Mouse (Mus musculus): ENCODE data around the gene Trmo. TPM values are rescaled to one million over a fixed set of nuclear protein-coding genes. Genes with fewer than 3 reads are reported as not detected.
A peak's percentile ranks its signal among the peaks of the same experiment; 100 is the strongest.

The Trmo gene
- polyA plus RNA-seq, 1 experiment from 2014 or later, result 8.0 TPM

GRCm38 (mm10) chr4:46337990-46338389 lies 51.2 kb downstream of the Trmo start:
- peaks cover 68% of the 10 kb centered on the region for H3K27me3 ChIP-seq (ENCODE audit: control insufficient read depth, insufficient read depth, low read length)
- H3K4me3 ChIP-seq (ENCODE audit: control insufficient read depth in 1 of 2, insufficient read depth in 1 of 2, low read depth in 1 of 2, low read length in 2 of 2), result no peak overlapping the region
- no peak for ATAC-seq (ENCODE audit: insufficient number of reproducible peaks, insufficient read depth, low FRiP score, low read depth)
- no peaks in the 10 kb centered on the region for H3K9me3 ChIP-seq (ENCODE audit: control insufficient read depth, low read length)
- H3K4me1 ChIP-seq (ENCODE audit: control insufficient read depth in 2 of 2, insufficient read depth in 2 of 2, low read length in 2 of 2), result peaks cover 3 to 15% of the 10 kb centered on the region in 2 experiments; a peak in 2 of 4 replicates
- 5% methylated on average over 3 of the region's 3 CpGs for WGBS
- H3K9ac ChIP-seq (ENCODE audit: low read length), result no peak overlapping the region
- no peaks in the 10 kb centered on the region for H3K36me3 ChIP-seq (ENCODE audit: control insufficient read depth, insufficient read depth, low read length)
- H3K4me2 ChIP-seq (ENCODE audit: low read length), result peak overlapping the region; percentile 8; the same call in 1 of the 2 replicates
- no peak overlapping the region for H3K27ac ChIP-seq (replicated peaks in 1 of 2; ENCODE audit: control insufficient read depth in 1 of 2, insufficient read depth in 1 of 2, low read depth in 2 of 2, low read length in 2 of 2)

- no peak for ATAC-seq (ENCODE audit: insufficient number of reproducible peaks, insufficient read depth, low FRiP score, low read depth)
- H3K4me1 ChIP-seq (ENCODE audit: control insufficient read depth in 2 of 2, insufficient read depth in 2 of 2, low read length in 2 of 2), result peaks cover 3 to 15% of the 10 kb centered on the region in 2 experiments; a peak in 2 of 4 replicates
- H3K4me2 ChIP-seq (ENCODE audit: low read length), result no peak overlapping the region
- H3K36me3 ChIP-seq (ENCODE audit: control insufficient read depth, insufficient read depth, low read length), result no peaks in the 10 kb centered on the region
- peaks cover 46% of the 10 kb centered on the region for H3K27me3 ChIP-seq (ENCODE audit: control insufficient read depth, insufficient read depth, low read length)
- H3K27ac ChIP-seq (replicated peaks in 1 of 2; ENCODE audit: control insufficient read depth in 1 of 2, insufficient read depth in 1 of 2, low read depth in 2 of 2, low read length in 2 of 2), result no peak overlapping the region
- H3K9me3 ChIP-seq (ENCODE audit: control insufficient read depth, low read length), result no peaks in the 10 kb centered on the region
- no peak overlapping the region for H3K9ac ChIP-seq (ENCODE audit: low read length)
- H3K4me3 ChIP-seq (ENCODE audit: control insufficient read depth in 1 of 2, insufficient read depth in 1 of 2, low read depth in 1 of 2, low read length in 2 of 2), result no peak overlapping the region
- 17% methylated on average over 1 of the region's 1 CpGs for WGBS
These were observed 53.4 kb downstream of the Trmo start for GRCm38 (mm10) chr4:46335846-46336245.

GRCm38 (mm10) chr4:46328906-46329305 lies 60.3 kb downstream of the Trmo start:
- no peaks in the 10 kb centered on the region for H3K4me1 ChIP-seq (ENCODE audit: control insufficient read depth in 2 of 2, insufficient read depth in 2 of 2, low read length in 2 of 2)
- H3K27me3 ChIP-seq (ENCODE audit: control insufficient read depth, insufficient read depth, low read length), result no peaks in the 10 kb centered on the region
- H3K9me3 ChIP-seq (ENCODE audit: control insufficient read depth, low read length), result peaks cover 3% of the 10 kb centered on the region; the same call in 1 of the 2 replicates
- H3K36me3 ChIP-seq (ENCODE audit: control insufficient read depth, insufficient read depth, low read length), result no peaks in the 10 kb centered on the region
- no peak overlapping the region for H3K9ac ChIP-seq (ENCODE audit: low read length)
- no peak overlapping the region for H3K27ac ChIP-seq (replicated peaks in 1 of 2; ENCODE audit: control insufficient read depth in 1 of 2, insufficient read depth in 1 of 2, low read depth in 2 of 2, low read length in 2 of 2)
- 48% methylated on average over 3 of the region's 3 CpGs for WGBS
- no peak overlapping the region for H3K4me3 ChIP-seq (ENCODE audit: control insufficient read depth in 1 of 2, insufficient read depth in 1 of 2, low read depth in 1 of 2, low read length in 2 of 2)
- H3K4me2 ChIP-seq (ENCODE audit: low read length), result no peak overlapping the region
- no peak for ATAC-seq (ENCODE audit: insufficient number of reproducible peaks, insufficient read depth, low FRiP score, low read depth)

Other genes with a start within 250 kb of the Trmo start
- 16.6 and 17.7 TPM in 2 replicates for gene Xpa, start 193.1 kb downstream of the Trmo start, polyA plus RNA-seq (2014; fragmentation: Nextera tagmentation; extraction: Ambion mirVana)
- not detected in 2 replicates for gene Foxe1, start 45.8 kb downstream of the Trmo start, polyA plus RNA-seq (2014; fragmentation: Nextera tagmentation; extraction: Ambion mirVana)
- gene Hemgn, start 24.1 kb upstream of the Trmo start, polyA plus RNA-seq (2014; fragmentation: Nextera tagmentation; extraction: Ambion mirVana), result 0.50 and 1.3 TPM in 2 replicates
- gene Anp32b, start 61.5 kb upstream of the Trmo start, polyA plus RNA-seq (2014; fragmentation: Nextera tagmentation; extraction: Ambion mirVana), result 136 and 139 TPM in 2 replicates
- 48.6 and 50.1 TPM in 2 replicates for gene Nans, start 99.8 kb upstream of the Trmo start, polyA plus RNA-seq (2014; fragmentation: Nextera tagmentation; extraction: Ambion mirVana)
- 2.1 and 2.3 TPM in 2 replicates for gene Trim14, start 146.7 kb upstream of the Trmo start, polyA plus RNA-seq (2014; fragmentation: Nextera tagmentation; extraction: Ambion mirVana)
- gene Coro2a, start 212.8 kb upstream of the Trmo start, polyA plus RNA-seq (2014; fragmentation: Nextera tagmentation; extraction: Ambion mirVana), result 0.27 and 0.92 TPM in 2 replicates